Mouse (Mus musculus) 416B (cell line): Measurements from ENCODE around the gene Pawr.

Experiments
- DNase-seq: peaks from one replicate; pipeline ENCODE4 v3.0.0; 2011; ENCODE audit warnings: low read depth

Pawr gene

DNA sequence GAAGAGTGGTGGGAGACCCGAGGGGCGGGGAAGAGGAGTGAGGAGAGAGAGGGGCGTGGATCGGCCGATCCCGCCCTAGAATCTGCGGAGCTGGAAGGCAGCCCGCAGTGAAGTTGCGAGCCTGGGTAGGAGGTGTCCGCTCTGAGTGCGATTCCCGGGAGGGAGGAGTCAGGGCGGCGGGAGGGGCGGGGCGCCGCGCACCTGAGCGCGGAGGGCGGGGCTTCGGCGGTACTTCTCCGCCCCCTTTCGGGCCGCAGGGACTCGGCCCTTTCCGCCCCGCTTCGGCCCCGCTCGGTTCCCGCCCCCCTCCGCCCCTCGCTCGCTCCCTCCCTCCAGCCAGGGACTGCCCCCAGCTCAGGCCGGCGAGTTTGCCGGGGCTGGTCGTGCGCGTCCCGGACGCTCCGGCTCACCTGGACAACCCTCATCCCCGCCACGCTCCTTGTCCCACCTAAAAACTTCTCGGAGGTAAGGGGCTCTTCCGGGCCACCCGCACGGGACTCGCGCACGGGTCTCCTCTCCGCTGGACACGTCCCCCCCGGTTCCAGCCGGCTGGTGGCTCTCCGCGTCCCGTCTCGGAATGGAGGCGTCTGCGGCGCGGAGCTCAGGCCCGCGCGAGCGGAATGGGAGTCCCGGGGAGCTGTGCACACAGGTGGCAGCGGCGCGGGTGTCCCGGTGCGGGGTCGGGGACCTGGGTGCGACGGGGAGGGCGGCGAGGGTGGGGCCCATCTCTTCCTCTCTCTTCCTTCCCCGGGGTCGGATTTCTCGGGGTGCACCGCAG lies at the start of gene Pawr:
Gene Pawr (plus strand): TSS at position 338 of the 778 bp plus-strand sequence.
- no peak for DNase-seq

DNA sequence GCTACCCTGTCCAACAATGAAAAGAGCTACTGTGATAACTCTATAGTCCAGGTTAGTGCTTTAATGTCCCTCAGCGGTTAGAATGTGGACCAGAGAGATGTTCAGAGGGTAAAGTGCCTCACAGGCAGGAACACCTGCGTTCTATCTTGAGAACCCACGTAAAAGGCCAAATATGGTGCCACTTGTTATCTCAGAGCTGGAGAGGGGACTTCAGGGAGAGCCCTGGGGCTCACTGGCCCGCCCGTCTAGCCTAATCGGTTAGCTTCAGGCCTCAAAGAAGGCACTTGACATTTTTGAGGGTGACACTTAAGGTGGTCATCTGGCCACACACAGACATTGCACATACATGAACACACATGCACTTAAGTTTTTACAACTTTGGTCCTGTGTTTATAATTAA lies 49.6 kb upstream of the Pawr start:
- DNase-seq = no peak

DNA sequence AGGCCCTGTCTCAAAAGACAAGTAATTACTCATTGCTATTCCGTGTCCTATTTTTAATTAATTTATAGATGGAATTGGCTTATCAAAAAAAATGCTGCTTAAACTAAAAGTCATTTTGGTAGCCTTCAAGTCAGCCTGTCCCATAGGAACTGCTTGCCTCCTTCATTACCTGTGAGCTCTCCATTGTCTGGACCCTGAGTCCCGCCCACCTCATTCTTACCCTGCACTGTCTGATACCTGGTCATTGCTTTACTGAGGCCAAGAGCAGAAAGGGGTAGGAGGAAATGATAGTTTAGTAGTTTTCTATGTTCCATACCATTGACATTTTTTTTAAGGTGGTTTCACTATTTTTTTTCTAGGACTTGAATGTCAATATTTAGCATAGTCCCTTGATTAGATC lies 48.5 kb upstream of the Pawr start:
- DNase-seq = no peak

DNA sequence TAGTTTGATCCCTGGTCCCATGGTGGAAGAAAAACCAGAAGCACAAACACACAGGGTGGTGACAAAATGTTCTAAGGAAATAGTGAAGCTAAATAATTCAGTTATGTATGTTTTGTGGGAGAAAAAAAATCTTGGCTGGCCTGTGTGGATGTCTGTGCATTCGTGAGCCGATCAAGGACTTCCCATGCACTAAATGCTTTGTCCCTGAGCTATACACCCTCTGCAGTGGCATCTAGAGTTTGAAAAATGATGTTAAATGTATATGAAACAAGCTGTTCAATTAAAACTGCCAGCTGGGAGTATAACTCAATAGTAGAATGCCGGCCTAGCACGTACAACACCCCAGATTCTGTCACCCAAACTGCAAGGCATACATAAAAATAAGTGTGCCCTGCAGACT lies 48.1 kb upstream of the Pawr start:
- DNase-seq = no peak

DNA sequence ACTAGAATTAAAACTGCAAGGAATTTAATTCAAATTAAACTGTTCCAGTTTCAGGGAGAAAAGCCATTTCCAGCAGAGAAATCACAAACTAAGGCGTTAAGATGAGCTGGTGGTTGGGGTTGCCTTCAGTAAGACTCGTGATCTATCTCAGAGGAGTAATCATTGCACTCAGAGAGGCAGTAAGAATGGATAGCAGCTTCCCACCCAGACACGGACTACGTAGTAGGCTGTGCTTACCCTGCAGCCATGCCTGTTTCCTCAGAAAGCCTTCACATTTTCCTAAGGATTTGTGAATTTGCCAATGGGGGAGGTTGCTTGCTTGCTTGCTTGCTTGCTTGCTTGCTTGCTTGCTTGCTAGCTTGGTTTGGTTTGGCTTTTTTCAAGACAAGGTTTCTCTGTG lies 47.5 kb upstream of the Pawr start:
- no peak for DNase-seq

DNA sequence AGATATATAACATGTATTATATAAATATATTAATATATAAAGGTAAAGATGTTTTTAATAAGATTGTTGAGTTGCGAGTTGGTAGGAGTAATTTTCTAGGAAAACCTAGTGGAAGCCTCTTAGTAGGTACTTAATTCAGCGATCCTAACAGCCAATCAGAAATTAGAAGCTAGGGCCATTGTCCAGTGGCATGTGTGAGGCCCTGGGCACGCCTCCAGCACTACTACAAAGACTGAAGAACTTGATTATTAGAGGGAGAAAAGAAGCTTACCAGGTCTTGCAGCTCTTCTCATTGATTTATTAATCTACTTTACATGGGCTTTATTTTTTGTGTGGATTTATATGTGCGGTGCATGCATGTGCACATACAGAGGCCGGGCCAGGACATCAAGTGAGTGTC lies 46.9 kb upstream of the Pawr start:
- DNase-seq = no peak

DNA sequence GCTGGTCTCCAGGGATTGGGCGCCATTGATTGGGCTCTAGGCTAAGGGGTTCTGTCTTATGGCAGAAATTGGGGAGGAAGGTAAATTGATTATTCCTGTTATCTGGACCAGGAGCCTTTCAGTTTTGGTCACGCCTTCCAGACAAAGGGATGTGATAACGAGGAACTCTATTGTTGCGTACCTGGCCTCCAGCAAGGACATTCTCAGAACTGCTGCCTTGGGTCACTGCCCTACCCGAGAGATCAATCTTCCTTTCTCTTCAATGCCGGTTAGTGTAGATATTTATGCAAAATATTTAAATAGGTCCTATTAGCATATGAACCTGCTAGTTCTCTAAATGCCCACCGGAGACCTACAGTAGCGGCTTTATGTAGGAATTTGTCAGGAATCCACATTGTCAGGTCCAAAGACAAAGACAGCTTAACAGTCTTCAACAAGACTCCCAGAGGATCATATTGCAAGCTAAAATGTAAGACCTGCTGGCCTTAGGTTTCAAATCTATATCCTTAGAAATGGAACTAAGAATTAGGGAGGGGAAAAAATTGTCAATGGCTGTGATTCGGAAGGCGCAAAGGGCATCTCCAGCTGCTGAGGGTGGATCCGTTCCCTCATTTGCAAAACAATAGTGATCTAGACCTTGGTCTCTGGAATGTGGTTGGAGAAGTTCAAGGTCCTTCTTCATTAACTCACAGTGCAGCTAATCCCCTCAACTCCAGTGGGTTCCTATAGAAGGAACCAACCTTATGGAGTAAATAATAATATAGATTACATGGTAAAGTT lies 45.1 kb upstream of the Pawr start:
- DNase-seq = no peak

DNA sequence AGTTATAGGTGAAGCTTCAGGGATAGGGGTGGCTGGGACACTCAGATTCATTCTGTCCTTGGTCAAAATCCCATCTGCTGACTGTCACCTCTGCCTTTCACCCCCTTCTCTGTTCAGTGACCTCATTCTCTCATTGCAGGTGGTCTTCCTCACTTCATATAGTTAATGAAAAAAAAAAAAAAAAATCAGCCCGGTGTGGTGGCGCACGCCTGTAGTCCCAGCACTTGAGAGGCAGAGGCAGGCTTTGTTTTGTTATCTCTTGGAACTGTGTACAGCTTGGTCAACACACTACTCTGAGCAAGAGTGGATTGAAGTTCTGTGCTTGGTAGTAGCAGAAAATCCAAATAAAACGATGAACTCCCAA lies 44.5 kb upstream of the Pawr start:
- DNase-seq = no peak

DNA sequence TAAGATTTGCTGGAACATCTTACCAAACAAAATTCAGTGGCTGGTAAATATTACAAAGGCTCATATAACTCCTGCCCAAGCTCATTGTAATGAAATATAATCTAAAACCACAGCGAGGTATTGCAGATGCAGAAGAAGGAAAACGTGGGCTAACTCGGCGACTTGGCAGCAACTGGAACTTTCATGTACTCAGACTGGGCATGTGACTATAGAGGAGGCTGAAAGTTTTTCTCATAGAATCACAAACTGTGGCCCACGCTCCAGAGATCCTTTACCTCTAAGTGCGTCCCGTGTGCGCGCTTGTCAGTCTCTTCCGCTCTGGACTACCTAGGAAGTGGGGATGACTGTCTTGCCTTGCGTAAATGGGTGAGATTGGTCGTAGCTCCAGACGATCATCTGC lies 41.9 kb upstream of the Pawr start:
- DNase-seq = no peak

DNA sequence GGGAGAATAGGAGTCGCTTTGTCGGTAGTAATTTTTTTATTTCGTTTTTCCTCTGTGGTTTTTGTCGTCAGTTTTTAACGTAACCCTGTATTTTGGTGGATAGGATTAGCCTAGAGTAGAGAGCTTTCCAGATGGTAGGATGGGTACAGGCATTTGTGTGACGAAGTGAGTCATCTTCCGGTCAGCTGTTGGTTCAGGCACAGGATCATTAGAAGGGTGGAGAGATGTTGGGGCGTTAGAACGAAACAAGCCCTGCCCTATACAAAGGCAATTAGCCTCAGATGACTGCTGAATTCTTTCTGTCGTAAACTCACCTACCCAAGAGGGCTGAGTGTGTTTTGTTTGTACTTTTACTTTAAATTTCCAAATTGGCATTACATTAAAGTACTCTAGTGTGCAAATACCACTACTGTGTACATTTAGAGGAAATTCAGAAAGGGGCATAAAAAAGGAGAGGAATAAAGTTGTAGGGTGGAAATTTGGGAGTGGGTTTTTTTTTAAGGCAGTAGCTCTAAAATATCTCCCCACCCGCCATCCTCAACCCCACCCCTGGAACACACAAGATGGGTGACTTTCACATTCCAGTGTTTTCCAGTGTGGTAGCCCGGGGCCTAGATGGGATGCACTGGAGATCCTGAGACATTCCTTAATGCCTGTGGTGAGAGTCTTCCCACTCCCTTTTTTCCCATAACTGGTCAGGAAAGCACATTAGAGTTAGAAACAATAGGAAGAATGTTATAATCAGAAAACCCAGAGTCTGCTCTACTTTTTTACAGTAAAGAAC lies 40.0 kb upstream of the Pawr start:
- DNase-seq = peak; percentile 89

DNA sequence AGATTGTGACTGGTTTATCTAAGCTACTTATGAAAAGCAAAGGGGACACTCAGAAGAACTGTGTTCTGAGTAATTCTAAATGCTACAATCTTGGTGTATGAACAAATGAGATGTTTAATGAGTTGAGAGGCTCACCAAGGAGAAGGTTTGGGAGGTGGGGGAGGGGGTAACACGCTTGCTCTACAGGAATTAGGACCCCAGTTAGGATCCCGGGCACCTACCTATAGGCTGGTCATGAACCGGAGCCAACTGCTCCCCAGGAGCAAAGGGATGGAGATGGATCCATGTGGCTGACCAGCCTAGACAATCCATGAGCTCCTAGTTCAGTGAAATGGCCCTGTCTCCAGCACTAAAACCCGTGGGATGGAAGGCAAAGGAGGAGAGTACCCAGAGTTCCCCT lies 39.3 kb upstream of the Pawr start:
- no peak for DNase-seq

DNA sequence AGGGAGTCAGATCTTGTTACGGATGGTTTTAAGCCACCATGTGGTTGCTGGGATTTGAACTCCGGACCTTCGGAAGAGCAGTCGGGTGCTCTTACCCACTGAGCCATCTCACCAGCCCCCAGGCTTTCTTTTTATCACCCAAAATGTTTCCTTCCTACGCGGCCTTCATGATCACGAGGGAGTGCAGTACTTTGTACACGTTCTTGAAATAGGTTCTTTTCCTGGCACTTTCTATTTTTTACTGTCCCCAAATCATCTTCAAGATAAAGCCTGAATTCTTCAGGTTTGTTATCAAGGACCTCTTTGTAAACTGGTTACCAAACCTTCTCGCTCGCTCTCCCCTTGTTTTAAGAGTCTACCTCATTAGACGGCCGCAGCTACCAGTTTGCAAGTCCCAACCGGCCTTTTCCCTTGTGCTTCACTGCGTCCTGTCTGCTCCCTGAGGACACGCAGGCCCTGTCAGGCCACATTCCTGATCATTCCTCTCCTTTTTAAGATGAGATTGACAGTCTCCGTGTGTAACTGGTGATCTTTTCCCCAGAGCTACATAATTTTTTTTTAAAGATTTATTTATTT lies 38.2 kb upstream of the Pawr start:
- DNase-seq = no peak

DNA sequence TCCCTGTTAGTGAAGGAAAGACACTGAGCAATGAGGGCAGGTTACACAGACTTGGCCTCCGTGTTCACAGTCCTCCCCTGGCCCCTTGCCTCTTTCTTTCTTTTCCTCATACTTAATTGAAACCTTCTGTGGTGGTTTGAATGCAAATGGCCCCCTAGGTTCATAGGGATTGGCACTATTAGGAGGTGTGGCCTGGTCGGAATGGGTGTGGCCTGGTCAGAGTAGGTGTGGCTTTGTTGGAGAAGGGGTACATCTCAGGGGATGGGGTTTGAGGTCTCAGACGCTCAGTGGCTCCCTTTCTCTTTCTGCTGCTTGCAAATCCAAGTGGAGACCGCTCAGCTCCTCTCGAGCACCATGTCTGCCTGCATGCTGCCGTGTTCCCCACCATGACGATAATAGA lies 37.2 kb upstream of the Pawr start:
- DNase-seq = no peak

DNA sequence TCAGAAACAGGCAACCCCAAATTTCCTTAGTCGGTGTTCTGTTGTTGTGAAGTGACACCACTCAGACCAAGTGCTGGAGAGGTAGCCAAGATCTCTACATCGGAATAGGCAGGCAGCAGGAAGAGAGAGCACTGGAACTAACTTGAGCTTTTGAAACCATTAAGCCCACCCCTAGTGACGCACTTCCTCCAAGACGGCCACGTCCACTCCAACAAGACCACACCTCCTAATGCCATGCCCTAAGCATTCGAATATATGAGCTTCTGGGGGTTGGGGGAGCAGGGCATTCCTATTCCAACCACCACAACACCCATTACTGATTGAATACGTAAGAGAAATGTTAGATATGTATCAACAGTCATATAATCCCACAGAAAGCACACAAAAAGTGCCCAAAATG lies 35.5 kb upstream of the Pawr start:
- DNase-seq = no peak

DNA sequence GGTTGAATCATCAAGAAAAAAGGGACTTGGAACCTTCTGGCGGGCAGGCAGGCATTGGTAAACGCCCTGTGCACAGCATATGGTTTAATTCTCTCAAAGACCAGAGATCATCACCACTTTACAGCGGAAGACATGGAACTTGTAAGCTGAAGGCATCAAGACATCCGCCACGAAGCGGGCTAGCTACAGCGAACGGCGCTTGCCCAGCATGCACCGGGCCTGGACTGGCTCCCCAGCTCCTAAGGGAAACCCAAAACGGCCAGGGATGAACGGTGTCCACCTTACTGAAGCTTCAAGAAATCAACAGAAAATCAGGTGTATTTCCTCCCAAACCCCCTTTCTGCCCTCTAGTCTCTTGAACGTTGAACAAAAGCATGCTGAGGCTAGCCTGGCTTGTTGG lies 33.7 kb upstream of the Pawr start:
- DNase-seq = no peak

DNA sequence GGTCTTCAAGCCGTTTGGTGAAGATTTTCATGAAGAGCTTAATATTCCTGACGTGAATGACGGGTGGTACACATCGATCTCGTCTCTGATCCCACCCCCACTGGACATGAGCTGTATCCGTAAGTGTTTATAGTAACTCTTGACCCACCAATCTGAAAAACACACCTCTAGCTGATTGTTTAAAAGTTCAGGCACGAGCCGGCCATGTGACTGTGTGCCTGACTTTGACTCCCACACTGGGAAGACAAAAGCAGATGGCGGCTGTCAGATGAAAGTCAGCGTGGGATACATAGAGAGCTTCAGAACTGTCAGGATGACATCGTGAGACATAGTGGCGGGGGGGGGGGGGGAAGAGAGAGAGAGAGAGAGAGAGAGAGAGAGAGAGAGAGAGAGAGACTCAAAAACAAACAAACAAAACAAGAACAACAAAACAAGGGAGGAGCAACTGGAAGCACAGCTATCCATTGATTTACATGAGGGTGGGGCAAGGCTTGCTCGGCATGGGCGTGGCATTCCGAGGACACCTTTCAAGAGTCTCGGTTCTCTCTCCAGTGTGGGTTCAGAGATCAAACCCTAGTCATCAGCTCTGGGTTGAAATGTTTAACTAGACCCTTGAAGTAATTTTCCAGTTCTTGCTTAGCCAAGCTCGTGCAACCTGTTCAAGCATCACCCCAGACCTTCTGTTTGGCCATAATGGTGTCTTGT lies 32.9 kb upstream of the Pawr start:
- no peak for DNase-seq

DNA sequence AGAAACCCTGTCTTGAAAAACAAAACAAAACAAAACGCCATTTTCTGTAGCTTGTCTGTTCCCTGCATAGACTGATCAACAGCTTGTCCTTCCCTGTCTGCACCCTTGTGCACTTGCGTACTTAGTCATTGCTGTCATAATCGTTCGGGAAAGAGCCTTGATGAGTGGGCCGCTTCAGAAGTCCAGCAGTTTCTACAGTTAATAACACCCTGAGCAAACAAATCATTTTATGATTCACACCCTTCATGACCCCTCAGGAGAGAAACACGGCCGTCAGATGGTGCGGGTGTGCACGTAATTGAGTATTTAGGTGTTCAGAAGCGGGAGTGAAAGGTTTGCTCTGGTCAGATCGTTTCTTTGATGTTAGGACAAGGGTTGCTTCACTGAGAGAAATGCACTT lies 32.1 kb upstream of the Pawr start:
- DNase-seq = no peak

DNA sequence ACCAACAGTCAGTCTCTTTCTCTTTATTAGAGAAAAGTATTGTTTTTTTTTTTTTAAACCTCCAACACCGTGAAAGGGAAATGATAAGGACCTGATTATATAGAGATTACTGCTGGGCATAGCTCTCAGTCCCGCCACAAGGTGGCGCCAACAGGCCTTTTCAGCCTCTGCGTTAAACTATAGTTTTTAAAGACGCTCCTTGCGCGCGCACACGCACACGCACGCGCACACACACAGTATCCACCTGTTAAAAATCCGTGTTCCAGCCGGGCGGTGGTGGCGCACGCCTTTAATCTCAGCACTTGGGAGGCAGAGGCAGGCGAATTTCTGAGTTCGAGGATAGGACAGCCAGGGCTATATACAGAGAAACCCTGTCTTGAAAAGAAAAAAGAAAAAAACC lies 31.1 kb upstream of the Pawr start:
- peak; percentile 81 for DNase-seq

DNA sequence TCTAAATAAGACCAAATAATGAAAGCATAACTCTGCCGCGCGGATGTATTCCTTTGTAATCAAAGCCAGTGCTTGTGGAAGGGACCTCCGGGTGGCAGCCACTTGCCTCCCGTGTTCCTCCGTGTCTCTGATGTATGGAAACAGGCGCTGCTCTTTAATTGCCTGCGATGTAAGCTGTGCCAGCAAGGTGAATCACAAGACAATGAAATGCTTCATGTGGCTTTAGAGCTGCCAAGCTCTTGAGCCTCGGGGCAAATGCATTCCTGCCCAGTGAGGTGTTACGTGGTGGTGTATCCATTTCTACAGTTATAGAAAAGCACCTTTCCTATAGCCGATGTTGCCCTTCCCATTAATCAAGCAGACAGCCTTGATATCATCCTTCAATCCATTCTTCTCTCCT lies 24.1 kb upstream of the Pawr start:
- no peak for DNase-seq

DNA sequence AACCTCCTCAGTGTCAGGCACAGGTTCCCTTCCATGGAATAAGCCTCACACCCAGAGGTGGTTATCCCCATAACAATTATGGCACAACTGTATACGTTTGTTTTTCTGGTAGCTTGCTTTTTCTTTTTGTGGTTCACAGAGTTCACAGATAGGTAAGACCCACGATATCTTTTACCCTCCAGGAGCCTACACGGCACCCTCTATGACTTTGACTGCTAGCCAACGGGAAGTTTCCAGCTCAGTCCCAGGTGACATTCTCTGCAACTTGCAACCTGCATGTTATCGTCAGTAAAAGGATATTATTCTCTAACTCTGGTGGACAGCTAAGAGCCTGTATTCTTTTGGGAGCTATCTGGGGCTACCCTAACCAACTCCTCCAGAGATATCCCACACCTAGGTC lies 21.7 kb upstream of the Pawr start:
- no peak for DNase-seq

DNA sequence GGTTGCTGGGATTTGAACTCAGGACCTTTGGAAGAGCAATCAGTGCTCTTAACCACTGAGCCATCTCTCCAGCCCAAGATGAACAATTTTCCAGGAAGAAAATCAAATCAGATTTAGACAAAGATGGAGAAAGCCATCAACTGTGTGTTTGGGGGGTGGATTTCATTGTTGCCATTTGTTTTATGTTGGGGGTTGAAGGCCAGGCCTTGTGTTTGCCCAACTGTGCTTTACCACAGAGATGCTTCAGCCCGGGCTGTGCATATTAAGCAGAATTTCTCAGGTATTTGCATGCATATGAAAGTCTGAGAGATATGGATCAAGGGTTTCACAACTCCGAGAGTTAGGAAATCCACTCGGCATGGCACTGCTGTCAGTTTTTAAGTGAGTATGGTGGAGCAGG lies 20.5 kb upstream of the Pawr start:
- no peak for DNase-seq

DNA sequence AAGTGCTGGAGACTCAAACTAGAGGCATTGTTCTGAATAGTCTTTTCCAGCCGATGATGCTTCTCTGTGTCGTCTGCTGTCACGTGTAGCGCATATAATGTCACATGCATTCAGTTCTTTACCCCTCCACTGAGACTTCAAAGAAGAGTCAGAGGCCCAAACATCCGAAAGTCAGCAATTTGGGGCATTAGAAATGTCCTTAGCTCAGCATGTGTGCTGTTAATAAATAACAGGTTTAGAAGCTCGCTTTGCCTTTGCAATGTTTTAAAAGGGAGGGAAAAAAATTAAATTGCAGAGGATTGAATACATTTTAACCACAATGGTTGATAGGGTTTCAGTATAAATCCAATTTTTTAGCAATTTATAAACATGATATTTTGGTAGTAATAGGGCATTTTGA lies 18.1 kb upstream of the Pawr start:
- no peak for DNase-seq
